Mouse (Mus musculus): ENCODE results near the gene Unc5b. TPM values are rescaled to one million over a fixed set of nuclear protein-coding genes. Genes with fewer than 3 reads are reported as not detected.

Gene Unc5b
- polyA plus RNA-seq, 1 experiment from 2014 or later = 11.8 TPM

GRCm38 (mm10) chr10:60737886-60738640 is 93.3 kb downstream of the Unc5b start:
- WGBS = 75% methylated on average over 4 of the region's 9 CpGs
- Histone ChIP-seq H3K27me3 (ENCODE audit: low read depth, poor library complexity, severe bottlenecking) (no peaks in the 10 kb centered on the region), H3K9me3 (replicated peaks) (no peaks in the 10 kb centered on the region), H3K36me3 (0 out of 2 replicates have a peak, but pooled peaks cover 2% of the 10 kb centered on the region), H3K4me1 (peaks cover 9% of the 10 kb centered on the region), H3K27ac (no peak overlapping the region), H3K4me3 (no peak overlapping the region)
- no peak for DNase-seq (ENCODE audit: low spot score)

DNA sequence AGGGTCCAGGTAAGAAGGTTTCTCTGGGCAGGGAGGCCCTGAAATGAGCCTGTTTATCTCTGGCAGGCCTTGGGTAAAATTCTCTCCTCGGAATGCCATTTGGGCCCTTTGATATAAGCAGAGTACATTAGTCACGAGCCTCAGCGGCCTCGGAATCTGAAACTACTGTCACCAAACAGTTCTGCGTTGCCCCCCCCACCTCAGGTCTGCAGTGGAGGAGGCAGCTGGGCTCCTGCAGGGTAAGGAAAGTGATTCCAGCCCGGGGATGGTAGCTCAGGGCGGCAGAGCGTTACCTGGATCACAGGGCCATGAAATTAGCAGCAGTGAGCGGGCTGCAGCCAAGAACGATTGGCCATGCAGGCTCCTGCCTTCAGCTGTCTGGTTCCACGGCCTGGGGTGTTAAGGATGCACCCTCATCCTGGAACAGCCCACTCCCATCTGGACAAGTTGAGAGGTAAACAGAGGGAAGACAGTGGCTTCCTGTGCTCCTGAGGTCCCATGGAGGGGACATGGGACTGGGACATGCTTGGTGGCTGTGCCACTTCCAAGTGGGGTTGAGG is 94.1 kb downstream of the Unc5b start:
- DNase-seq (ENCODE audit: low spot score) = no peak
- Histone ChIP-seq H3K36me3 (0 out of 2 replicates have a peak, but pooled peaks cover 1% of the 10 kb centered on the region), H3K4me1 (peaks cover 9% of the 10 kb centered on the region), H3K9me3 (replicated peaks) (no peaks in the 10 kb centered on the region), H3K27ac (no peak overlapping the region), H3K27me3 (ENCODE audit: low read depth, poor library complexity, severe bottlenecking) (no peaks in the 10 kb centered on the region), H3K4me3 (no peak overlapping the region)
- 72% methylated on average over 11 of the region's 11 CpGs for WGBS

DNA sequence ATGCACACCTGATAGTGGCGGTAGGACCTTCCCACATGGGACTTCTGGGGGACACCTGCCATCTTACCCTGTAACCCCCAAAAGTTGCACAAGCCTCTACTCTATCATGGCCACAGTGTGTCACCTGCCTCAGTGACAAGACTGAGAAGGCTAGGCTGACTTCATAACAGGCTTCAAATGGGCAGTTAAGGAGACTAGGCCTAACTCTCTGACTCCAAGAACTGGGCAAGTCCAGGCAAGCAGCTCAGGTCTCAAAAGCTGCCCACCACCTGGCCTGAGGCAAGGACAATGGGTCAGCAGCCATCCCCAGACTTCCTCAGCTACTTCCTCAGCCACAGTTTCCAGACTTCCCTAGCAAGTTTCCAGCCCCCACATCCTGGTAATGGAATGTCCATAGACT is 95.6 kb downstream of the Unc5b start:
- no peak for DNase-seq (ENCODE audit: low spot score)
- WGBS = 94% methylated on average over 1 of the region's 1 CpGs
- Histone ChIP-seq H3K4me1 (peaks cover 9% of the 10 kb centered on the region), H3K36me3 (no peaks in the 10 kb centered on the region), H3K27me3 (ENCODE audit: low read depth, poor library complexity, severe bottlenecking) (peaks cover 5% of the 10 kb centered on the region; the same call in 1 of the 2 replicates), H3K27ac (no peak overlapping the region), H3K9me3 (replicated peaks) (no peaks in the 10 kb centered on the region), H3K4me3 (no peak overlapping the region)

DNA sequence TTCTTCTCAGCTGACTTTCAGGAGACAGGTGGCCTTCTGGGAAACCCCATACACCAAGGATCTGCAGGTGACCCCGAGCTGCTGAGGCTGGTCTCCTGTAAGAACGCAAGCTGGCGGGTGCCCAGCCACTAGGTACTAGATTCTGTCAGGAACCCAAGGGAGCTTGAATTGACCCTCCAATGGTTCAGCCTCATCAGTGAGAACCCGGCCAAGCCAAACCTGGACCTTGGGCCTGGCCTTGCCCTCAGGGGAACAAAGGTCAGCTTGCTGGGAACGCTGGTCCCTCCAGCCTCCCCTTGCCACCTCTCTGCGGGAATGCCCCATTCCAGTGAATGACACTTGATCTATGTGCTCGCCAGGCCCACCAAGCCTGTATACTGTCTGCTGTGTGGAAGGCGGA is 97.9 kb downstream of the Unc5b start:
- Histone ChIP-seq H3K4me3 (no peak overlapping the region), H3K27ac (no peak overlapping the region), H3K9me3 (replicated peaks) (no peaks in the 10 kb centered on the region), H3K4me1 (peaks cover 4% of the 10 kb centered on the region), H3K36me3 (no peaks in the 10 kb centered on the region; the same call in 1 of the 2 replicates), H3K27me3 (ENCODE audit: low read depth, poor library complexity, severe bottlenecking) (peaks cover 5% of the 10 kb centered on the region; the same call in 1 of the 2 replicates)
- DNase-seq (ENCODE audit: low spot score) = no peak
- 73% methylated on average over 8 of the region's 8 CpGs for WGBS

DNA sequence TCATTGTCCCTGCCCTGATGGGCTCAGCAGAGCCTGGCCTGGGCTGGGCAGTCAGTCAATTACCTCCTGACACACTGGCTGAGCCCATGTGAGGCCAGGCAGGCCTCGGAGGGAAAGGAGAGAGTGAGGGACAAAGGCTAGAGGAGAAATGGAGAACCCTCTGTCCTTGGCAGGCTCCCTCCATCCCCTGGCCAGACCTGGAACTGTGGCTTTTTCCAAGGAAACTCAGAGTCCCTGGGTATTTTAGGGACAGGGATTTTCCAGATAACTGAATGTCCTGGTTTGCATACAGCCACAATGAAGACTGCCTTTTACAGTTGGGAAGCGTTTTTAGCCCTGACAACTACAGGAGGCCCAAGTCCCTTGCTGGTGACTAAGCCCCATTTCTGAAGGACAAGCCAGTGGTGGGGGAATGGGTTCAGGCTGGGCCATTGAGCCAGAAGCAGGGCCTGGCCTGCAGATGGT is 99.0 kb downstream of the Unc5b start:
- Histone ChIP-seq H3K4me3 (no peak overlapping the region), H3K4me1 (peaks cover 3% of the 10 kb centered on the region; the same call in 1 of the 2 replicates), H3K36me3 (no peaks in the 10 kb centered on the region; the same call in 1 of the 2 replicates), H3K9me3 (replicated peaks) (no peaks in the 10 kb centered on the region), H3K27me3 (ENCODE audit: low read depth, poor library complexity, severe bottlenecking) (peaks cover 5% of the 10 kb centered on the region; the same call in 1 of the 2 replicates), H3K27ac (no peak overlapping the region)
- no peak for DNase-seq (ENCODE audit: low spot score)
- 51% methylated on average over 2 of the region's 2 CpGs for WGBS

DNA sequence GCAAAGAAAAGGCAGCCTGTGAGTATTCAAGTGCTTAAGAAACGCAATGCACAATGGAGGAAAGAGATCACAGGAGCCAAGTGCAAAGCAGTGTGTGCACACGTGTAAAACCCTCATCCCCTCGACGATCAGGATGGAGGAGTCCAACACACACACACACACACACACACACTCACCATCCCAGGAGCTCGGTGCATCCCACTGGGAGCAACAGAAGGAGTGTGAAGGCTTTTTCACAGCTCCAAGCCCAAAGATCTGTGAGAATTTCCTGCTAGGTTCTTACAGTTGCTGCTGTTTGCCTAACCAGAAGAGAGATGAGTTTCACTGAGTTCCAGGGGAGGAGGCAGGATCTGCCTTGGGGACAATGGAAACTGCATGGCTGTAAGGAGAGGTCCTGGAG is 99.6 kb downstream of the Unc5b start:
- DNase-seq (ENCODE audit: low spot score) = no peak
- no peak overlapping the region for H3K27ac ChIP-seq
- 43% methylated on average over 5 of the region's 5 CpGs for WGBS
- H3K27me3 ChIP-seq (ENCODE audit: low read depth, poor library complexity, severe bottlenecking) = peaks cover 5% of the 10 kb centered on the region; the same call in 1 of the 2 replicates
- peaks cover 3% of the 10 kb centered on the region; the same call in 1 of the 2 replicates for H3K4me1 ChIP-seq
- H3K36me3 ChIP-seq = no peaks in the 10 kb centered on the region; the same call in 1 of the 2 replicates
- H3K4me3 ChIP-seq = no peak overlapping the region
- H3K9me3 ChIP-seq (replicated peaks) = no peaks in the 10 kb centered on the region

- H3K36me3 ChIP-seq = no peaks in the 10 kb centered on the region; the same call in 1 of the 2 replicates
- H3K9me3 ChIP-seq (replicated peaks) = no peaks in the 10 kb centered on the region
- no peak overlapping the region for H3K4me3 ChIP-seq
- 36% methylated on average over 5 of the region's 5 CpGs for WGBS
- peaks cover 9% of the 10 kb centered on the region; the same call in 1 of the 2 replicates for H3K4me1 ChIP-seq
- no peak overlapping the region for H3K27ac ChIP-seq
- peaks cover 5% of the 10 kb centered on the region; the same call in 1 of the 2 replicates for H3K27me3 ChIP-seq (ENCODE audit: low read depth, poor library complexity, severe bottlenecking)
- no peak for DNase-seq (ENCODE audit: low spot score)
Measured at GRCm38 (mm10) chr10:60727301-60727700, 104.1 kb downstream of the Unc5b start.

- WGBS = 59% methylated on average over 3 of the region's 3 CpGs
- no peak overlapping the region for H3K4me3 ChIP-seq
Measured at GRCm38 (mm10) chr10:60726896-60727295, 104.5 kb downstream of the Unc5b start.

DNA sequence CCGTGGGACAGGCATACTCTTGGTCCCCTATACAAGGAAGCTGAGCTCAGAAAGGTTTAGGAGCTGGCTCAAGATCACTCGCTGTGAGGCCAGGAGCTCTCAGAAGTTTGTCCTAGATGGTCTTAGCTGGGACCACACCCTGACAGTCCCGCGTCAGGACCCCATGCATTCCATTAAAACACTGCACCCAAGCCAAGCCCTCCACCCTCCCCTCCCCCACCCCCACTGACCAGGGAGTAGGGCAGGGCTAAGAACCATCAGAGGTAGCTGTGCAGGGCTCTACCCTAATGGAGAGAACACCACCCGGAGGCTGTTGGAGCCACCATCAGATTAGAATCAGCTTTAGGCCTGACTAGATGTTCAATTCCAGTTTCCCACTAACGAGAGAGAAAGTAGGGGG is 106.9 kb downstream of the Unc5b start:
- 61% methylated on average over 6 of the region's 6 CpGs for WGBS
- H3K36me3 ChIP-seq = no peaks in the 10 kb centered on the region; the same call in 1 of the 2 replicates
- H3K27me3 ChIP-seq (ENCODE audit: low read depth, poor library complexity, severe bottlenecking) = no peaks in the 10 kb centered on the region; the same call in 1 of the 2 replicates
- peaks cover 9% of the 10 kb centered on the region; the same call in 1 of the 2 replicates for H3K4me1 ChIP-seq
- no peak overlapping the region for H3K4me3 ChIP-seq
- no peak for DNase-seq (ENCODE audit: low spot score)
- H3K9me3 ChIP-seq (replicated peaks) = no peaks in the 10 kb centered on the region
- H3K27ac ChIP-seq = no peak overlapping the region

More at GRCm38 (mm10) chr10:60726896-60727295, 104.5 kb downstream of the Unc5b start:
- peaks cover 3% of the 10 kb centered on the region; the same call in 1 of the 2 replicates for H3K27me3 ChIP-seq (ENCODE audit: low read depth, poor library complexity, severe bottlenecking)
- H3K4me1 ChIP-seq = peaks cover 9% of the 10 kb centered on the region; the same call in 1 of the 2 replicates
- H3K36me3 ChIP-seq = no peaks in the 10 kb centered on the region; the same call in 1 of the 2 replicates
- no peaks in the 10 kb centered on the region for H3K9me3 ChIP-seq (replicated peaks)
- DNase-seq (ENCODE audit: low spot score) = no peak
- no peak overlapping the region for H3K27ac ChIP-seq

GRCm38 (mm10) chr10:60723345-60723744 is 108.0 kb downstream of the Unc5b start:
- WGBS = 56% methylated on average over 1 of the region's 1 CpGs
- H3K4me1 ChIP-seq = peaks cover 9% of the 10 kb centered on the region; the same call in 1 of the 2 replicates

DNA sequence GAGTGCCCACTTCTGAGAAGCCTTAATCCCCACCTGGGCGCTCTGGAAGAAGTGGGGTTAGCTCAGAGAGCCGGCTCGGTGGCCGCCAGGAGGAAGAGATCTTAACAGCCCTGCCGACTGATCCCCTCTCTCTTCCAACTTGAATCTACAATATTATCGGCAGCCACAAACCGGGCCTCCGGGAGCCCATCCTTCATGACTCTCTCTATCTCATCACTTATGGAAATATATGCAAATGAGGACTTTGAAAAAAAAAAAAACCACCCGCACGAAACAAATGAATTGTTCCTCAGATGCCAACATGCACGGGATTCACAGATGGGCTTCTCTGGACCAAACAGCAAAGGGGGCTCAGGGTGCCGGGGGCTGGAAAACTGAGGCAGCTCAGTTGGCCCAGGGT is 109.7 kb downstream of the Unc5b start:
- no peak overlapping the region for H3K4me3 ChIP-seq
- H3K4me1 ChIP-seq = peaks cover 9% of the 10 kb centered on the region; the same call in 1 of the 2 replicates
- peaks cover 5% of the 10 kb centered on the region for H3K36me3 ChIP-seq
- 68% methylated on average over 12 of the region's 12 CpGs for WGBS
- H3K27ac ChIP-seq = no peak overlapping the region
- no peaks in the 10 kb centered on the region; the same call in 1 of the 2 replicates for H3K27me3 ChIP-seq (ENCODE audit: low read depth, poor library complexity, severe bottlenecking)
- no peaks in the 10 kb centered on the region for H3K9me3 ChIP-seq (replicated peaks)
- no peak for DNase-seq (ENCODE audit: low spot score)

More at GRCm38 (mm10) chr10:60723345-60723744, 108.0 kb downstream of the Unc5b start:
- H3K27me3 ChIP-seq (ENCODE audit: low read depth, poor library complexity, severe bottlenecking) = no peaks in the 10 kb centered on the region; the same call in 1 of the 2 replicates
- no peak overlapping the region for H3K4me3 ChIP-seq
- H3K27ac ChIP-seq = no peak overlapping the region
- H3K9me3 ChIP-seq (replicated peaks) = no peaks in the 10 kb centered on the region
- no peak for DNase-seq (ENCODE audit: low spot score)
- H3K36me3 ChIP-seq = peaks cover 5% of the 10 kb centered on the region

DNA sequence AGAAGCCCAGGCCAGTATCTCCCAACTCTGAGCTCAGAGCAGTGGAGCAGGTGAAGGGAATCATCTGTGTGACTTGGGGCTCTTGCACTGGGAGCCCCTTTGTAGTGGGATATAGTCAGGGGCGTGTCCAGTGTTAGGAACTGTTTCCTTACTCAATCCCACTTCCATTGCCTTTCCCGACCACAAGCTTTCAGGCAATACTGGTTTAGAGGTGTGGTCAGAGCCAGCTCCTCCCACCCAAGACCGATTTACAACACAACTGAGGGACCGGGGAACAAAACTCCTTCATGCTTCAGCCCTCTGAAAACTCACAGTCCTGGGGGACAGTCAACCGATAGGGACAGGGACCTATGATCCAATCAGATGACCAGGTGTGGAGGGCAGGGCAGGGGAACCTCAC is 110.9 kb downstream of the Unc5b start:
- DNase-seq (ENCODE audit: low spot score) = no peak
- 81% methylated on average over 5 of the region's 5 CpGs for WGBS
- H3K36me3 ChIP-seq = peaks cover 14% of the 10 kb centered on the region
- no peaks in the 10 kb centered on the region; the same call in 1 of the 2 replicates for H3K27me3 ChIP-seq (ENCODE audit: low read depth, poor library complexity, severe bottlenecking)
- no peak overlapping the region for H3K27ac ChIP-seq
- H3K4me1 ChIP-seq = peaks cover 6% of the 10 kb centered on the region; the same call in 1 of the 2 replicates
- H3K4me3 ChIP-seq = no peak overlapping the region
- H3K9me3 ChIP-seq (replicated peaks) = no peaks in the 10 kb centered on the region

GRCm38 (mm10) chr10:60718491-60718890 is 112.9 kb downstream of the Unc5b start:
- H3K36me3 ChIP-seq = peaks cover 27% of the 10 kb centered on the region
- H3K27me3 ChIP-seq (ENCODE audit: low read depth, poor library complexity, severe bottlenecking) = no peaks in the 10 kb centered on the region; the same call in 1 of the 2 replicates
- H3K27ac ChIP-seq = no peak overlapping the region
- no peak overlapping the region for H3K4me3 ChIP-seq
- no peak for DNase-seq (ENCODE audit: low spot score)
- H3K4me1 ChIP-seq = no peaks in the 10 kb centered on the region
- no peaks in the 10 kb centered on the region; the same call in 1 of the 2 replicates for H3K9me3 ChIP-seq (replicated peaks)
- WGBS = 83% methylated on average over 2 of the region's 2 CpGs

Measured in limb, embryonic 10.5 days (tissue).